Mouse (Mus musculus) mouse trophoblast stem cell (cell line): Measurements from ENCODE around the gene Usp25.

Source experiments
- in situ Hi-C, 2 experiments: fragments of 300-500 bp; cut with MseI, MboI; formaldehyde crosslinking; loops; 2 replicates in 1 of 2; 3 replicates in 1 of 2; pipeline ENCODE4 v1.15.1; 2025

The Usp25 gene

DNA sequence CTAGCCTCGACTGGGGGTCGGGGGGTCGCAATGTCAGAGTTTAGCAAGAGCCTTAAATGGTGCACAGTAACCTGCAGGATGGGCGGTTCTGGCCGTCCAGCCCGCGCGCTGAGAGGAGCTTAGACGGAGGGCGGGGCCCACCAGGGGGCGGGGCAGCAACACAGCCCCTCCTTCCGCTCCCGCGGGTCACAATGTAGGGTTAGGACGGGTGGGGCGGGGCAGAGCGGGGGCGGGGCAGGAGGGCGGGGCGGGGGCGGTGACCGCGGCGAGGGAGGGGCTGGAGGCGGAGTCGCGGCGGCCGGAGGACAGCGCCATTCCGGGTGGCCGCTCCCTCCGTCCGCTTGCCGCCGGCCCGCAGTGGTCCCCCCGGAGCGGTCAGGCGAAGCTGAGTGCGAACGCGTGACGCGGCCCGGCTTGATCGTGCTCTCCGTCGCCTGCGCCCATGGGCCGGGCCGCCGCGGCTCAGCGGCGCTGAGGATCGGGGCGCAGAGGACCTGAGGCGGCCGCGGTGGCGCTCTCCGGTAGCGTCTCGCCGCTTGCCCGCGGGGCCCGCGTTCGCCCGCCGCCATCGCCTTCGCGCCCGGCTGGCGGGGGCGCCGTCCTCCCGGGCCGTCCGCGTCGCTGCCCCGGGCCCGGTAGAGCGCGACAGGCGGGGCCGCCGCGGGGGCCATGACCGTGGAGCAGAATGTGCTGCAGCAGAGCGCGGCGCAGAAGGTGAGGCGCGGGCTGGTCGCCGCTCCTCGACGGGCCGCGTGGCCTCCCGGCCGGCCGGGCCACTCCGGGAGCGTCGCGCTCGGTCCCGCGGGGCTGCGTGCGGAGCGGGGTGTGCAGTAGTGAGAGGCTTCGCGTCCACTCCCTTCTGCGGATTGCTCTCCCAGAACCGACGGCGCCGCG, at the start of gene Usp25:
TSS of gene Usp25 (plus strand) at position 280 of the 894 bp plus-strand sequence.
- in situ Hi-C loops, result no loop called here

DNA sequence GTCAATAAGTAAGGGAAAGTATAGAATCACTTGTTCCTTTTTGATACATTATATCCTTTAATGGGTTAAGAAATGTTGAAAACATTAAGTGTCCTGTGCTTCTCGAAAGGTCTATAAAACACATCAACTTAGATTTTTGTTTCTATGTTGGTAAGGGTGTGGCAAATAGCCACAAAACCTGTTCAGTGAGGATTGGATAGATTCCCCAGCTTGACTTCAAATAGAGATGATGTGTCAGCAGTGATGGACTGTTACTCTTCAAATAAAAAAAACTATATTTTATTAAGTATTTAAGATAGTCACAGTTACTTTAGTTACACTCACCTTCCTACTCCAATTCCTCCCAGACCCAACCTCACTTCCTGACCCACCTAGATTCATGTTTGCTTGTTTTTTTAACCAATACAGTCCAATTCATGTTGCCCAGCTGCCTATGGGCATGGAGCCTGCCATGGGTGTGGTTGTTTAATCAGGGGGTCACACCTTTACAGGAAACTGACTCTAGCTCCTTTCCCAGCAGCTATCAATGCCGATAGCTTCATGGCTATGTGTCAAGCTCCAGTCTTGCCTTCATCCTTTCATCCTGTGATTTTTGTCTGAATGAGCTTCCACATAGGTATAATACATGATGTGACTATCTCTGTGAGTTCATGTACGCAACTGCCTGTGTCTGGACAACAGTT, 45.8 kb upstream of the Usp25 start:
- in situ Hi-C loops, result no loop called here

- in situ Hi-C loops, result no loop called here
Measured at GRCm38 (mm10) chr16:76971211-76971610, 42.3 kb upstream of the Usp25 start.

DNA sequence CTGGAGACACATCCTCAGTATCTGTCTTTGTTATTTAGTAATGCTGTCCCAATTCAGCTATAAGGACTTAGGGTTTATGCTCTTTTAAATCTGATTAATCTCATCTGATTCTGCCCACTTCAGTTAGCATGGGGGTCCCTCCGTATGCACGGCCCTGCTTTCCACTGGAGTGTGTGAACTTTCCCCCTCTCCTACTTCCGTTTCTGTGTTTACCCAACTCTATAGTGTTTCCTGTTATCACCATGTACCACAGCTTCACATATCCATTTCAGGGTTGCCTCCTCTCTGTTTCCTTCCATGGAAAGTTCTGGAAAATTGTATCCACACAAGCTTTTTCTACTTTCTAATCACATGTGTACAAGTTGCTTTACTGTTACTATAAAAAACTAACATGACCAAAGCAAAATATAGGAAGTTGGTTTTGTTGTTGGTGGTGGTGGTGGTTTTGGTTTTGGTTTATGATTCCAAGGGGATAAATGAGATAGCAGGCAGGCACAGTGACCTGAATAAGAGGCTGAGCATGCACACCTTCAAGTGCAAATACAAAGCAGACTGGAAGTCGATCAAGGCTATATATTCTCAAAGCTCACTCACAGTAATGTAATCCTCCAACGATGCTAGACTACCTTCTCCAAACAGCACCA, 36.6 kb upstream of the Usp25 start:
- in situ Hi-C loops, result no loop called here

DNA sequence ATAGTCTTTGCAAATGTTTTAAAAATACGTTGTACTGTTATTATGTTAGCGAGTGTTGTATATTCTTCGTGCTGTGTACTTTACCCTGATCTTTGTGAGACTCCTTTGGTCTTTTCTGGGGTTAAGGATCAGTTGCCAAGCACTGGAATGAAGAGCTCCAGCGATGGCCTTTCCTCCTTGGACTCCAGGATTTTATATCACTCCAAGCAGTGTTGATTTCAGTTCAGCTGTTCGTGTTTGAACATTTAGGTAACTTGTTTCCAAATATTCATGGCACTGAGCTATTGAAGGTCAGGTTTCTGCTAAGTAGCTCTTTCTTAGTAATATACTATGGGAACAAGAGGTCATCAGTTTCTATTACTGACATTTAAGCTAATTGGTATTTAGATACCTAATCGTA, 29.8 kb upstream of the Usp25 start:
- in situ Hi-C loops, result no loop called here

- in situ Hi-C loops, result no loop called here
Measured at GRCm38 (mm10) chr16:76987711-76988110, 25.8 kb upstream of the Usp25 start.

DNA sequence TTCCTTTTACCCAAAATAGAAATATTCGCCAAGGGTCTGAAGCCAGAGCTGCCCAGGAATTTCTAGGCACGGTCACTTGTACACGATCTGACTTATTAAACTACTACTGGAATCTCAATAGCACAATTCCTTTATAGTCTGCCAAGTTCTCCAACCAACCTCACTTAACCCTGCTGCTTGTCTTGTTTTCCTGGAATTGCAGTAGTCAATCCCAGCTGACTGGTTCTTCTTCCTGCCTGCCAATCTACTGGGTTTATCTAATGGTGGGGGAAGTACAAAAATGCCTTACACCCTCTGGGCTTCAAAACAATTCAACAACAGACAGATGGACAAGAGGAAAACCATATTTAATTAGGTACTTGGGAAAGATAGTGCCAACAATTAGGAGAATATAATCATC, 9.6 kb upstream of the Usp25 start:
- in situ Hi-C loops, result no loop called here

- in situ Hi-C loops, result no loop called here
Measured at GRCm38 (mm10) chr16:77009173-77009572, 4.3 kb upstream of the Usp25 start.

GRCm38 (mm10) chr16:77014321-77015211, 1.1 kb downstream of the Usp25 start:
- in situ Hi-C loops, result no loop called here

DNA sequence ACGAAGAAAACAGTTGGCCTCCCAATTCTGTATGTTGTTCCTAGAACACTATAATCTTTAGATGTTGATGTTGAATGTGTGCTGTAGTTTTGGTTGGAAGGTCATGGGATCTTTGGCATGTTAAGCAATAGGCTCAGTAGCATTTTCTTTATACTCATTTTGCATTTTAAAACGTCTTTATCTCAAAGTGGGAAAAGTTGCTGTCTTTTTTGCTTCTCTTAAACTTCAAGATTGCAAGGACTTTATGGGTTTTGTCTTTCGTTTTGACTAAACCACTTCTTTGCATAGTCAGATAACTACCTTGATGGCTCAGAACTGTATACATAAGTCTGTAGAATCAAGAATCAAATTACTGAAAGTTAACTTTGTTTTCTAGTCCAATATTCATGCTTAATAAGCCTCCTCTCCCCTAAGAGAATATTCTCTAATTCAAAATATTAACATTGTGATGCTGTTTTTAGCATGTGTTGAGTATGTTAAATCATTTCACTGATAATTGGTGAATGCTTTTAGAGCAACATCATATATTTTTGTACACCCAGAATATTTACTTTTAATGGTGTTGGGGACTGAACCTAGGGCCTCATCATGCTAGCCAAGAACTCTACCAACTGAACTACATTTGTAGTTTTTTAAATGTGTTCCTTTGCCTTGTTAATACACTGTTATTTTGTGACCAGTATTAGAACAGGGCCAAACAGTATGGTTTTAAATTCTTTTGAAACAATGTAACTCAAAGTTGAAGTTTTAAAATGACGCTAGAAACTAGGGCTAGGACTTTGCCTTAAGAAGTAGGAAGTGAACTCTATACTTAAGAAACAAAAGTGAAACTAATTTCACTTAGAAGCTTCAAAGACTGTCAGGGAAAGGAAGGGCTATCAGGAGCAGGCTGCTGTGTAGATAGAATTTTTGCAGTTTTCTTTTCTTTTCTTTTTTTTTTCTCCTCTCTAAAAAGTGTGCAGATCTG, 2.2 kb downstream of the Usp25 start:
- in situ Hi-C loops, result no loop called here

- in situ Hi-C loops, result no loop called here
Measured at GRCm38 (mm10) chr16:77017931-77018330, 4.4 kb downstream of the Usp25 start.

GRCm38 (mm10) chr16:77020190-77020589, 6.7 kb downstream of the Usp25 start:
- in situ Hi-C loops, result no loop called here

GRCm38 (mm10) chr16:77023627-77024379, 10.3 kb downstream of the Usp25 start:
- in situ Hi-C loops, result no loop called here

- in situ Hi-C loops, result no loop called here
Measured at GRCm38 (mm10) chr16:77026099-77026498, 12.6 kb downstream of the Usp25 start.

DNA sequence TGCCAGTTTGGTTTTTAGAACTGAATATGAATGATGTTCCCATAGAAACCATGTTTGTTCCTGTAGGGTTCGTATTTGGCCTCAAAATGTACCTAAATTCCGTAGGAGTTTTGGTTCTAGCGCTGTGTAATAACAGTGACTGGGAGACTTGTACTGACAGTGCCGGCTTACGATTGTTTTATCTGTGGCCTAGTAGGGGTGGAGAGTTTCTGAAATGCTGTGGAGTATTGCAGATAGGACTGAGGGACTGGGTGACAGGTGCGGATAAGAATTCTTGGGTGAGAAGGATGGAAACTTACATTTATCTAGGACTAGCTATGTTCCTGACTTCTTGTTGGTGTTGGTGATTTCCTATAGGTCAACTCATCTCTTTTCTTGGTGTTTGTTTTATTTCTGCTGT, 13.4 kb downstream of the Usp25 start:
- in situ Hi-C loops, result no loop called here

GRCm38 (mm10) chr16:77027976-77028686, 14.6 kb downstream of the Usp25 start:
- in situ Hi-C loops, result no loop called here

DNA sequence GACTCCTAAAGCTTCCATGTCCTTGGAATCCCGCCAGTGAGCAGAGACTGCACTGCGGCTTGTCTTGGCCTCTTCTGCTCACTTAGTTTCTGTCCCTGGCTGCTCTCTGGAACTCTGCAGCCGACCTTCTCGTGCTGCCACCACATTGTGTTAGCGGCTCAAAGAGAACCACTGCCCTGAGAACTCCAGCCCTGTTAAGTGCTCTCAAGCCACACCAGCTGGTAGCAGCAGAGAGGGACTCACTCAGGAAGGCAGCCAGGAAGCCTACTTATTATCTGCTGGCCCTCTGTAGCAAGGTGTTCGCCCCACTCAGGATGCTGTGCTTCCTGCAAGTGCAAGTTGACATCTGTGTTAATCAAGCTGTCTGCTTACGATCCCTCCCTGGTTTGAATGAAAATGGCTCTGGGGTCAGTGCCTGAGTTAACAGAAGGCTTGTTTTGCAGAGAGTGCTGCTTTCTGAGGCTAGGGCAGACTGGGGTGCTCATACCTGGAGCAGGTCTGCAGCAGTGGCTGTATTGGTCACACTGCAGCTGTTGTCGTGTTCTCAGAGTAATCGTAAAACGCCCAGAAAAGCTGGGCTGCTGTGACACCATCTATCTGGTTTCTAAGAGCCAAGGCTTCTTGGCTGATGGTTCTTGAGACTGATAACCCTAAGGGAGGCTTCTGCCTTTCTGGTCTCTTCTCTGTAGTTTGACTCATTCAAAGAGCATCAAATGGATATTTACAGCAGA, 15.3 kb downstream of the Usp25 start:
- in situ Hi-C loops, result no loop called here

DNA sequence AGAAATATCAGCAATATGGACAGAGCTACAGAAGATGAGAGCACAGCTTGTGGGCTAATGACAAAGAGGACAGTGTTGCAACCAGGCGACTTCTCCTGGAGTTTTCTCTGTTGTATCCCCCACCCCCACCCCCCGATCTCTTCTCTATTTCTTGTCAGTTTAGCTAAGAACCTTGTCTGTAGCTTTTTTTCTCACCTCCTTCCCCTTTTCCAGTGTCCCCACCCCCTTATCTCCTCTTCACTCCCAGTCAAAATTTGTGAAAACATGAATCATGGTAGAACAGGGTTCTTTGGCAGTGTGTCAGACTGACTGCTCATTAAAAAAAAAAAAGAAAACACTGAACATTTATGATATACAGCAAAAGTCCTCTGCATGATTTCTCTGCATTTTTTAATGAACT, 16.9 kb downstream of the Usp25 start:
- in situ Hi-C loops, result no loop called here
